Comparison of ENCODE assay signal across 7 mouse cellular contexts in genomic region chr8:106561097-106561865, GRCm38 (mm10). TPM values are rescaled to one million over a fixed set of nuclear protein-coding genes. Genes with fewer than 3 reads are reported as not detected.
A peak's percentile ranks its signal among the peaks of the same experiment; 100 is the strongest.
DNase-seq lines count a peak whose midpoint lies in the region; ATAC-seq and TF ChIP-seq lines count a peak whose summit lies in the region.

No protein-coding gene starts in this region.

- no peak overlapping the region for H3K4me3 ChIP-seq in ES-E14 (ENCODE audit: insufficient read depth in 1 of 2, low read depth in 1 of 2, low read length in 2 of 2, poor library complexity in 1 of 2, severe bottlenecking in 1 of 2)
- H3K4me3 ChIP-seq in embryonic facial prominence, embryonic 14.5 days (ENCODE audit: low read depth, low read length): no peak overlapping the region

- in situ Hi-C loops in ES-E14 (cut with MboI; ENCODE audit: low sequenced_read_pairs in 2 of 2, unreplicated experiment in 2 of 2): no loop called here

- H3K27ac ChIP-seq in ES-E14 (ENCODE audit: insufficient read depth, low read depth, low read length, poor library complexity, severe bottlenecking): no peak overlapping the region
- no peak overlapping the region for H3K27ac ChIP-seq in embryonic facial prominence, embryonic 14.5 days (replicated peaks; ENCODE audit: low read depth, low read length)

- no peak overlapping the region for H3K9ac ChIP-seq in ES-E14 (ENCODE audit: insufficient read depth, low read depth, low read length, poor library complexity, severe bottlenecking)
- no peak overlapping the region for H3K9ac ChIP-seq in embryonic facial prominence, embryonic 14.5 days (ENCODE audit: low read depth, low read length)

- 27% methylated on average over 20 of the region's 21 CpGs for WGBS in embryonic facial prominence, embryonic 14.5 days

- ATAC-seq in embryonic facial prominence, embryonic 14.5 days (ENCODE audit: low read depth): peak; percentile 70

- peak; percentile 88 for DNase-seq in ES-E14 (ENCODE audit: low read depth, low spot score)
- peak; percentile 61 for DNase-seq in adrenal gland, adult 8-10 months
- peak; percentile 86 for DNase-seq in embryonic facial prominence, embryonic 14.5 days (ENCODE audit: low spot score)
- DNase-seq in heart, postnatal 25 days (ENCODE audit: low spot score): peak; percentile 30
- DNase-seq in layer of hippocampus, postnatal 25 days (ENCODE audit: extremely low spot score in 1 of 2, low spot score in 1 of 2): peak; percentile 14 to 44
- DNase-seq in lung, postnatal 4 days: peak; percentile 87 to 88
- peak; percentile 51 to 60 for DNase-seq in spleen, adult 18-20 months

- H3K4me1 ChIP-seq in ES-E14 (ENCODE audit: control insufficient read depth in 2 of 2, insufficient read depth in 2 of 2, low read length in 2 of 2, poor library complexity in 1 of 2): peaks cover 3 to 20% of the 10 kb centered on the region in 2 experiments; a peak in 3 of 4 replicates
- 0 out of 2 replicates have a peak, but pooled peaks cover 3% of the 10 kb centered on the region for H3K4me1 ChIP-seq in embryonic facial prominence, embryonic 14.5 days (ENCODE audit: control insufficient read depth, insufficient read depth, low read length)

- no peaks in the 10 kb centered on the region for H3K9me3 ChIP-seq in ES-E14 (ENCODE audit: control insufficient read depth, insufficient read depth, low read depth, low read length)
- H3K9me3 ChIP-seq in embryonic facial prominence, embryonic 14.5 days (ENCODE audit: control insufficient read depth, low read length): 0 out of 2 replicates have a peak, but pooled peaks cover 6% of the 10 kb centered on the region

- intact Hi-C loops in heart, postnatal 25 days (cut with DNase I): loop anchor here (2.0 kb wide), 1 partner anchor 86 kb away; no protein-coding TSS in a partner anchor

- no peaks in the 10 kb centered on the region for H3K27me3 ChIP-seq in embryonic facial prominence, embryonic 14.5 days (replicated peaks; ENCODE audit: control insufficient read depth, insufficient read depth, low read length)

- no peak overlapping the region for H3K4me2 ChIP-seq in embryonic facial prominence, embryonic 14.5 days (ENCODE audit: low read depth, low read length)

- no peaks in the 10 kb centered on the region for H3K36me3 ChIP-seq in ES-E14 (ENCODE audit: control insufficient read depth, insufficient read depth, low read length, poor library complexity, severe bottlenecking)
- peaks cover 7% of the 10 kb centered on the region; the same call in 1 of the 2 replicates for H3K36me3 ChIP-seq in embryonic facial prominence, embryonic 14.5 days (ENCODE audit: control insufficient read depth, insufficient read depth, low read length)

TF ChIP-seq in ES-E14, 5 proteins besides CTCF, POLR2A, EP300 and RAD21:
- TF ChIP-seq CHD2 (IDR thresholded peaks at IDR 0.05; ENCODE audit: low read depth, low read length) (no peak), ZC3H11A (IDR thresholded peaks at IDR 0.05; ENCODE audit: borderline replicate concordance, low read depth, low read length) (peak; percentile 95)

RNA-seq across cellular contexts. Expression of gene Gm10073, which starts 12.0 kb away (rescaled TPM):
- total RNA-seq in ES-E14 (2012; rRNA removed): 83.5 and 86.5 TPM in 2 replicates
- total RNA-seq in adrenal gland, adult 8-10 months (2022): 100 to 1,000 TPM; 129 to 165 (median 142) TPM
- polyA plus RNA-seq in embryonic facial prominence, embryonic 14.5 days (2014; fragmentation: Nextera tagmentation; extraction: Ambion mirVana): 11.4 and 13.7 TPM in 2 replicates
- 100 to 1,000 TPM; 108 to 113 TPM for total RNA-seq in heart, postnatal 25 days (2021)
- 100 to 1,000 TPM in 1 of 2 experiments, 10 to 100 TPM in 1; 73.1 to 101 TPM for total RNA-seq in layer of hippocampus, postnatal 25 days (2021)

RNA-seq across cellular contexts. Expression of gene Cdh1, which starts 41.9 kb away (rescaled TPM):
- 254 and 424 TPM in 2 replicates for total RNA-seq in ES-E14 (2012; rRNA removed)
- under 1 TPM; 0.06 to 0.38 (median 0.21) TPM for total RNA-seq in adrenal gland, adult 8-10 months (2022)
- polyA plus RNA-seq in embryonic facial prominence, embryonic 14.5 days (2014; fragmentation: Nextera tagmentation; extraction: Ambion mirVana): 37.3 and 47.5 TPM in 2 replicates
- under 1 TPM; 0.06 to 0.08 TPM for total RNA-seq in heart, postnatal 25 days (2021)
- under 1 TPM; 0.42 to 0.59 TPM for total RNA-seq in layer of hippocampus, postnatal 25 days (2021)

RNA-seq across cellular contexts. Expression of gene Cdh3, which starts 50.6 kb away (rescaled TPM):
- total RNA-seq in ES-E14 (2012; rRNA removed): 16.8 and 45.7 TPM in 2 replicates
- total RNA-seq in adrenal gland, adult 8-10 months (2022): under 1 TPM; 0.35 to 0.81 (median 0.55) TPM
- polyA plus RNA-seq in embryonic facial prominence, embryonic 14.5 days (2014; fragmentation: Nextera tagmentation; extraction: Ambion mirVana): 9.8 and 15.5 TPM in 2 replicates
- 1 to 10 TPM; 1.3 to 1.6 TPM for total RNA-seq in heart, postnatal 25 days (2021)
- total RNA-seq in layer of hippocampus, postnatal 25 days (2021): under 1 TPM in 1 of 2 experiments, not detected in 1; 0.05 TPM

Comparison
In these comparisons a context has a peak if more than half of its experiments do, and no peak if none do; other contexts are left out.
1. DNase-seq: peak in every context shown above with its lines; median percentile 88 in ES-E14; 88 in lung, postnatal 4 days; 86 in embryonic facial prominence, embryonic 14.5 days; 61 in adrenal gland, adult 8-10 months; 56 in spleen, adult 18-20 months; 30 in heart, postnatal 25 days; 29 in layer of hippocampus, postnatal 25 days.
2. RNA of gene Cdh1, which starts 41.9 kb away (total RNA-seq): 254 to 424 TPM in ES-E14; 0.42 to 0.59 TPM in layer of hippocampus, postnatal 25 days, 0.06 to 0.38 TPM in adrenal gland, adult 8-10 months and 0.06 to 0.08 TPM in heart, postnatal 25 days; every median in the first group is over 100 times any median in the second.